Mouse (Mus musculus): Measurements from ENCODE around the gene Zdhhc19. TPM values are rescaled to one million over a fixed set of nuclear protein-coding genes. Genes with fewer than 3 reads are reported as not detected.
A peak's percentile ranks its signal among the peaks of the same experiment; 100 is the strongest.

Zdhhc19 gene
- total and polyA plus RNA-seq, 3 experiments = 0.58 to 1.4 TPM; not detected in 1

GRCm38 (mm10) chr16:32506868-32507267, 10.8 kb downstream of the Zdhhc19 start:
- no peak overlapping the region for H3K27ac ChIP-seq (ENCODE audit: control insufficient read depth, low read depth, low read length)
- H3K4me3 ChIP-seq (ENCODE audit: control insufficient read depth in 1 of 2, insufficient read depth in 1 of 2, low read depth in 2 of 2, low read length in 2 of 2) = no peak overlapping the region
- TF ChIP-seq NRF1 (IDR thresholded peaks at IDR 0.05; ENCODE audit: insufficient read depth, low read depth, low read length, poor library complexity, severe bottlenecking) = no peak
- no peak for TF ChIP-seq GATA1 (IDR thresholded peaks at IDR 0.05; ENCODE audit: low read depth, low read length)
- no peak for TF ChIP-seq MEF2A (IDR thresholded peaks at IDR 0.05; ENCODE audit: extremely low read depth, insufficient replicate concordance, low read depth, low read length, poor library complexity, severe bottlenecking)
- TF ChIP-seq ZC3H11A (IDR thresholded peaks at IDR 0.05; ENCODE audit: low read depth, low read length) = no peak
- TF ChIP-seq RCOR1 (IDR thresholded peaks at IDR 0.05; ENCODE audit: low read depth, low read length) = no peak
- TF ChIP-seq BHLHE40 (IDR thresholded peaks at IDR 0.05; ENCODE audit: borderline replicate concordance, low read depth, low read length) = no peak
- TF ChIP-seq MYC (IDR thresholded peaks at IDR 0.05; ENCODE audit: low read depth, low read length) = no peak
- TF ChIP-seq ZNF384 (IDR thresholded peaks at IDR 0.05; ENCODE audit: low read depth, low read length) = no peak
- TF ChIP-seq USF1 (IDR thresholded peaks at IDR 0.05; ENCODE audit: low read depth, low read length) = no peak
- TF ChIP-seq JUND (IDR thresholded peaks at IDR 0.05; ENCODE audit: low read depth, low read length) = no peak
- TF ChIP-seq CTCF (IDR thresholded peaks at IDR 0.05 in 2 of 3, conservative IDR thresholded peaks at IDR 0.05 in 1 of 3; ENCODE audit: control insufficient read depth in 1 of 3, insufficient read depth in 1 of 3, low read depth in 2 of 3, low read length in 3 of 3, poor library complexity in 1 of 3, severe bottlenecking in 1 of 3) = no peak
- no peak for TF ChIP-seq MXI1 (IDR thresholded peaks at IDR 0.05; ENCODE audit: low read depth, low read length)
- TF ChIP-seq E2F4 (IDR thresholded peaks at IDR 0.05; ENCODE audit: borderline replicate concordance, low read depth, low read length) = no peak
- no peak for TF ChIP-seq ETS1 (IDR thresholded peaks at IDR 0.05; ENCODE audit: low read depth, low read length)

DNA sequence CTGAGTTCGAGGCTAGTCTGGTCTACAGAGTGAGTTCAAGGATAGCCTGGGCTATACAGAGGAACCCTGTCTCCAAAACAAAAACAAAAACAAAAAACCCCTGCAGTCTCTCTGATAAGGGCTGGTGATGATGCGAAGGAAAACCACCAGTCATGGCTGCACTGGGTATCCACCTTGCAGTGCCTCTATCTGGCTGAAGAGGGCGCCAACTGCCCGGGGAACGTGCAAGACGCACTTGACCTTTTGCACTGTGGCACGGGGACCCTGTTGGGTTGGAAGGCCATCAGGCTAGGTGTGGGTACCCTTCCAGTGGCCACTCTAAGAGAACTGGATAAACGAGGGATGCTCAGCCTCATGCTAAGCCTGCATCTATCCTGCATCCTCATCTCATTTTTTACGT, 11.3 kb downstream of the Zdhhc19 start:
- Histone ChIP-seq H3K4me1 (ENCODE audit: control insufficient read depth in 1 of 2, insufficient read depth in 2 of 2, low read length in 2 of 2) (peaks cover 19 to 31% of the 10 kb centered on the region in 2 experiments), H3K4me3 (ENCODE audit: control insufficient read depth in 1 of 2, insufficient read depth in 1 of 2, low read depth in 2 of 2, low read length in 2 of 2) (peak overlapping the region; percentile 3 to 35; a peak in 2 of 4 replicates), H3K27ac (ENCODE audit: control insufficient read depth, low read depth, low read length) (peak overlapping the region; percentile 93; the same call in 1 of the 2 replicates), H3K36me3 (ENCODE audit: control insufficient read depth in 1 of 2, insufficient read depth in 2 of 2, low read length in 2 of 2) (peaks cover 0 to 37% of the 10 kb centered on the region in 2 experiments; a peak in 2 of 4 replicates), H3K9ac (ENCODE audit: control insufficient read depth, low read depth, low read length, poor library complexity, severe bottlenecking) (peak overlapping the region; percentile 67), H3K79me2 (ENCODE audit: control insufficient read depth, insufficient read depth, low read length, poor library complexity) (no peaks in the 10 kb centered on the region; the same call in 1 of the 2 replicates), H3K27me3 (ENCODE audit: control insufficient read depth in 1 of 2, insufficient read depth in 2 of 2, low read length in 2 of 2) (no peaks in the 10 kb centered on the region), H3K9me3 (replicated peaks; ENCODE audit: insufficient read depth, low read length) (no peaks in the 10 kb centered on the region)
- DNase-seq (ENCODE audit: low read depth, low spot score) = peak; percentile 84
- TF ChIP-seq POLR2A (IDR thresholded peaks at IDR 0.05; ENCODE audit: control insufficient read depth in 1 of 2, insufficient read depth in 1 of 2, low read depth in 1 of 2, low read length in 2 of 2, poor library complexity in 1 of 2) (no peak), ZC3H11A (IDR thresholded peaks at IDR 0.05; ENCODE audit: low read depth, low read length) (peak; percentile 96), USF2 (IDR thresholded peaks at IDR 0.05; ENCODE audit: borderline replicate concordance in 1 of 2, insufficient read depth in 1 of 2, low read depth in 1 of 2, low read length in 2 of 2) (no peak), RCOR1 (IDR thresholded peaks at IDR 0.05; ENCODE audit: low read depth, low read length) (no peak), MAX (IDR thresholded peaks at IDR 0.05; ENCODE audit: low read length) (no peak), GABPA (IDR thresholded peaks at IDR 0.05; ENCODE audit: low read depth, low read length) (no peak), TAL1 (IDR thresholded peaks at IDR 0.05; ENCODE audit: low read length) (peak; percentile 23; the same call in 1 of the 2 replicates), KAT2A (conservative IDR thresholded peaks at IDR 0.05; ENCODE audit: low read depth, low read length) (no peak), SIN3A (IDR thresholded peaks at IDR 0.05; ENCODE audit: low read length) (peak; percentile 34; the same call in 1 of the 2 replicates), BHLHE40 (IDR thresholded peaks at IDR 0.05; ENCODE audit: borderline replicate concordance, low read depth, low read length) (peak; percentile 34; the same call in 1 of the 2 replicates), ELF1 (IDR thresholded peaks at IDR 0.05; ENCODE audit: low read depth, low read length) (0 out of 2 replicates have a peak, but pooled peaks have one; percentile 38), USF1 (IDR thresholded peaks at IDR 0.05; ENCODE audit: low read depth, low read length) (peak; percentile 41; the same call in 1 of the 2 replicates), ZNF384 (IDR thresholded peaks at IDR 0.05; ENCODE audit: low read depth, low read length) (no peak; the same call in 1 of the 2 replicates), JUND (IDR thresholded peaks at IDR 0.05; ENCODE audit: low read depth, low read length) (no peak), SMC3 (IDR thresholded peaks at IDR 0.05; ENCODE audit: low read depth, low read length) (peak; percentile 90), RAD21 (IDR thresholded peaks at IDR 0.05; ENCODE audit: low read depth, low read length) (peak; percentile 99), POLR2AphosphoS5 (IDR thresholded peaks at IDR 0.05; ENCODE audit: borderline replicate concordance, low read depth, low read length) (no peak), MXI1 (IDR thresholded peaks at IDR 0.05; ENCODE audit: low read depth, low read length) (peak; percentile 13; the same call in 1 of the 2 replicates), GATA1 (IDR thresholded peaks at IDR 0.05; ENCODE audit: low read depth, low read length) (peak; percentile 59), EP300 (IDR thresholded peaks at IDR 0.05; ENCODE audit: low read depth in 1 of 2, low read length in 2 of 2) (peak in 1 of 2 experiments; percentile 15; a peak in 2 of 4 replicates), CTCF (IDR thresholded peaks at IDR 0.05 in 2 of 3, conservative IDR thresholded peaks at IDR 0.05 in 1 of 3; ENCODE audit: control insufficient read depth in 1 of 3, insufficient read depth in 1 of 3, low read depth in 2 of 3, low read length in 3 of 3, poor library complexity in 1 of 3, severe bottlenecking in 1 of 3) (peak; percentile 96 to 99 (median 98)), MAZ (IDR thresholded peaks at IDR 0.05; ENCODE audit: low read depth, low read length) (no peak), POLR2AphosphoS2 (IDR thresholded peaks at IDR 0.05; ENCODE audit: low read length) (no peak)

More at GRCm38 (mm10) chr16:32506868-32507267, 10.8 kb downstream of the Zdhhc19 start:
- Histone ChIP-seq H3K9me3 (replicated peaks; ENCODE audit: insufficient read depth, low read length) (no peaks in the 10 kb centered on the region), H3K27me3 (ENCODE audit: control insufficient read depth in 1 of 2, insufficient read depth in 2 of 2, low read length in 2 of 2) (no peaks in the 10 kb centered on the region), H3K4me1 (ENCODE audit: control insufficient read depth in 1 of 2, insufficient read depth in 2 of 2, low read length in 2 of 2) (peaks cover 19 to 31% of the 10 kb centered on the region in 2 experiments), H3K79me2 (ENCODE audit: control insufficient read depth, insufficient read depth, low read length, poor library complexity) (no peaks in the 10 kb centered on the region; the same call in 1 of the 2 replicates), H3K36me3 (ENCODE audit: control insufficient read depth in 1 of 2, insufficient read depth in 2 of 2, low read length in 2 of 2) (peaks cover 0 to 37% of the 10 kb centered on the region in 2 experiments; a peak in 2 of 4 replicates), H3K9ac (ENCODE audit: control insufficient read depth, low read depth, low read length, poor library complexity, severe bottlenecking) (no peak overlapping the region)
- no peak for DNase-seq (ENCODE audit: low read depth, low spot score)

Data from MEL (cell line).